Mouse (Mus musculus) liver, embryonic 11.5 days (tissue): ENCODE data around the gene Ano7. TPM values are rescaled to one million over a fixed set of nuclear protein-coding genes. Genes with fewer than 3 reads are reported as not detected.

ENCODE experiments used
- microRNA-seq: library from miRNA; unstranded; fragments of <30 nt; microRNA quantifications from one replicate; pipeline ENCODE4, GENCODE M21; 2017; ENCODE audit warnings: borderline number of aligned reads
- polyA plus RNA-seq: library from polyadenylated mRNA; unstranded; fragments of >200 nt; fragmentation: Nextera tagmentation; extraction: Ambion mirVana; gene quantifications from 2 replicates; pipeline ENCODE4 v1.2.1, GENCODE M21; 2014

Gene Ano7
- polyA plus RNA-seq, 1 experiment from 2014 or later, result 0.22 TPM

Small RNA genes within 50 kb of the gene (microRNA-seq; reads per million reads assigned to microRNA genes)
- gene Mir6345 (not detected), gene Mir6902 (not detected)

Other genes starting within 250 kb of the Ano7 start
- 1.1 and 1.6 TPM in 2 replicates for gene Agxt, start 238.7 kb upstream of the Ano7 start, polyA plus RNA-seq
- gene 2310007B03Rik, start 213.0 kb upstream of the Ano7 start, polyA plus RNA-seq, result 0.07 TPM in 1 of 2 replicates, not detected in the other
- 0.09 and 0.16 TPM in 2 replicates for gene Crocc2, start 205.2 kb upstream of the Ano7 start, polyA plus RNA-seq
- 0.61 and 2.3 TPM in 2 replicates for gene Sned1, start 138.1 kb upstream of the Ano7 start, polyA plus RNA-seq
- gene Mterf4, start 68.0 kb upstream of the Ano7 start, polyA plus RNA-seq, result 24.3 and 27.2 TPM in 2 replicates
- 63.9 and 79.9 TPM in 2 replicates for gene Ppp1r7, start 31.1 kb upstream of the Ano7 start, polyA plus RNA-seq
- 13.9 and 14.0 TPM in 2 replicates for gene Pask, start 30.4 kb upstream of the Ano7 start, polyA plus RNA-seq
- gene Hdlbp, start 104.9 kb downstream of the Ano7 start, polyA plus RNA-seq, result 106 and 113 TPM in 2 replicates
- gene Farp2, start 138.1 kb downstream of the Ano7 start, polyA plus RNA-seq, result 2.3 and 2.7 TPM in 2 replicates